Mouse (Mus musculus): ENCODE results near the gene Hnf1b.
A peak's percentile ranks its signal among the peaks of the same experiment; 100 is the strongest.

Hnf1b gene

DNA sequence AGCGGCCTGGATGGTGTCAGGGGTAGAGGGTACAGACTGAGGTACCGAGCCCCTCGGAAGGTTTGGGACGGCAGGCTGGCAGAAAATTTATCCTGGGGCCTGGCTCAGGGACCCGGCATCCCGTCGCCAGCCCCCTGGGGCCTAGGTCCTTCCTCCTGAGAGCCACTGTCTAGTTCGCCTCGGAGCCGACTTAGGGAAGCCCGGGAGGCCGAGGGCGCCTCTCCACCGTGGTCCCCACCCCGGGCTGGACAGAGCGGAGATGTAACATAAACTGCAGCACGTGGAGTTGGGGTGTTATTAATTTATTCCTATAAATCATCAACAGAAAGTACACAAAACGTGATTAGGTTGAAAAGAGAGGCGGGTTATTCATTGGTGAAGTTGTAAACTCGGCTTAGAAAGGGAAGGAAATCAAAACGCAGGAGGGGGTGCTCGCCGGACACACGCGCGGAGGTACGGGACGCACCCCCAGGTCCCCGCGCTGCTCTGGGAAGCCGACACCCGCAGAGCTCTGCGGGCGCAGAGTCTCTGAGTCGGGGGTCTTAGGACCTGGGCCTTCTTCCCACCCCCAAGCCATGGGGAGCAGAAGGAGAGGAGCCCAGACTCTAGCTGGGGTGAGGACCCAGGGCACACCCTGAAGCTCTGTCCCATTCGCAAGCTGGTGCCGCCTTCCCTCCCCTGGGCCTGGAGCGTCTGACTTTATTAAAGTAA is 2.8 kb downstream of the Hnf1b start:
- DNase-seq (ENCODE audit: inconsistent age in 2 of 2, low spot score in 1 of 2) = peak in 1 of 2 experiments; percentile 48

DNA sequence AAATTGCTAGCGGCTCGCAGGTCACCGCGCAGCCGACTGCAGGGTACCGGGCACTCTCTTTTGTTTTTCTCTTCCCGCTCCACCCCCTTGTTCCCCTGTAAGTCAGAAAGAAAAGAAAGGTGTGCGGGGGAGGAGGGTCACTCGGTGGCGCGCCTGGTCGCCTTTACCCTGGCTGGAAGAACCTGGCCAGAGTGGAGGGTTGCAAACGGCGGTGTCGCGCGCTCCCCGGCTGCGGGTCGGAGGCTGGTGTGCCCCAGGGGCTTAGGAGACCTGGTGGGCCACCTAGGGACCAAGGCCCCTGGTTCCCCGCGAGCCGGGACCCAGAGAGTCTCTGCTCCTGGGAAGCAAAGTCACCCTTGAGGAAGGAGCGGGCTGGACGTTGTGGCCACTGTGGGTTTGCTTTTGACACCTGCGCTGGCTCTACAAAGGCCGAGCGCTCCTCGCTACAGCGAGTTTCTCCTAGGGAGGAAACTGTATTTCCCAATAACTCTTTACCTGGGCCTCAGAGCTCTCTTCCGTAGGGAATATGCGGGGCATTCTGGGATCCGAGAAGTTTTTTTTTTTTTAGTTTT is 3.4 kb downstream of the Hnf1b start:
- peak in 1 of 2 experiments; percentile 47 for DNase-seq (ENCODE audit: inconsistent age in 2 of 2, low spot score in 1 of 2)

DNA sequence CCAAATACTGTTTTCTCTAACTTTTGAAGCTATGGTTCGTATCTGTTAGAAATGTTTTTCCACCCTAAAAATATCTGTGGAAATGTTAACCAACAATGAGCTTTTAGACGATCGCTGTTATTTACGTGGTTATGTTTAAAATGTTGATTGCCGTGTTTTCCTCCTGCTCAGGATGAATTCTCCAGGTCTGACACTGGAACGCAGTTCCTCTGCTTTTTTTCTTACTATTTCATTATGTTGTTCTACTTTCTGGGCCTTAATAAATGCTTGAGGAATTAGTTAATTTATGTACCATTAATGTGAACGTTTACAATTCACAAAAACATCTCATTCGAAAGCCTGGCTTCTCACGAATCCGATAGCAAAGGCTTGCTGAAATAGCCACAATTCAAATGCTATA is 4.2 kb downstream of the Hnf1b start:
- DNase-seq (ENCODE audit: inconsistent age in 2 of 2, low spot score in 1 of 2) = peak in 1 of 2 experiments; percentile 35

DNA sequence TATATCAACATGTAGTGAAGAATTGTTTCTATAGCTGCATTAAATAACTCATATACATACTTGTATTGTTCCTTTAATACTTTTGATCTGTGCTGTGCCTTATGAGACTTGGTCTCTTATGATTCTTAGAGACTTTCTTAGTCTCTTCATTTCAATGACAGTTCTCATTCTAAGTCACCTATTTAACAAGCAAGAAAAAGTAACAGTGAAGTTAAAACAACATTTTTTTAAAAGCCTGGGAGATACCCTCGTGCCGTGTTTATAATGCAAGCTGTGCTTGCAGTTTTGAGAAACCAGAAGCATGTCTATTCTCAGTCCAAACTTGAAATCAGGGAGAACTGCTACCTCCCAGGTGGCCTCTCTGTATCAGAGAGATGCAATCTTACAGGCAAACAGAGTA is 4.8 kb downstream of the Hnf1b start:
- no peak for DNase-seq (ENCODE audit: inconsistent age in 2 of 2, low spot score in 1 of 2)

- DNase-seq (ENCODE audit: inconsistent age in 2 of 2, low spot score in 1 of 2) = no peak
These were observed 7.4 kb downstream of the Hnf1b start for GRCm38 (mm10) chr11:83857256-83857655.

DNA sequence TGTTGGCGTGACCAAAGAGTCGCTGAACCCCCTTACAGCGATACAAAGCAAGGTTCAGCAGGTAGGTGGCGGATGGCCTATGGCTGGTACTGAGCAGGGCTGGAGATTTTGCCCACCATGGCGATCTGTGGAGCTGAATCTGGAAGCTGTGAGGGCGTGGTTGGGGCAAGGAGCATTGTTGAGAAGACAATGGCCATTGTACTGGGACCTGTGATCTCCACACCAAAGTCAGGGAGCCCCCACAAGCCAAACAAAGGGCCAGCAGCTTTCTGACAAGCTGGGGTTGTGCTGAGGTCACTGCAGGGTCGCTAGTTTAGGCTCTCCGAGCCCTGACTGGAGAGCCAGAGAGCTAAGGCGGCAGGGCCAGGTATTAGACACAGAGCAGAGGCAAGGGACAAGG is 15.4 kb downstream of the Hnf1b start:
- DNase-seq (ENCODE audit: inconsistent age in 2 of 2, low spot score in 1 of 2) = no peak

DNA sequence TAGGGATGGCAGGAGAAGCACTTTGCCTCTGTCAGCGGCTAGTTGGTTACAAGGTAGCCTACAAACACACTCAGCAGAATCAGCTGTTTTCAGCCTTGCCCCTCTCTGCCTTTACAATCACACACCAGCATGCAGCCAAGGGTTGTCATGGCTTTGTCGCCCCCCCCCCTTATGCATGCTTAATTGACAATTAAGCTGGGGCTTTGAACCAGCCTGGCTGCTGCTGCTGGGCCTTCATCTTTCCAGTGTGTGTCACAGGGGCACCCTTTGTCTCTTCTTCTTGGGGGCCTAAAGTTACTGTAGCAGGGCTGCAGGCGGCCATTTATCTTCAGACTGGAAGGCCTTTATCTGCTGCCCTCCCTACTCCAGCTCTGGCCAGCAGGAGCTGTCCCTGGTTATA is 17.7 kb downstream of the Hnf1b start:
- no peak for DNase-seq (ENCODE audit: inconsistent age in 2 of 2, low spot score in 1 of 2)

GRCm38 (mm10) chr11:83869147-83869546 is 19.3 kb downstream of the Hnf1b start:
- no peak for DNase-seq (ENCODE audit: inconsistent age in 2 of 2, low spot score in 1 of 2)

GRCm38 (mm10) chr11:83869686-83870085 is 19.8 kb downstream of the Hnf1b start:
- no peak for DNase-seq (ENCODE audit: inconsistent age in 2 of 2, low spot score in 1 of 2)

DNA sequence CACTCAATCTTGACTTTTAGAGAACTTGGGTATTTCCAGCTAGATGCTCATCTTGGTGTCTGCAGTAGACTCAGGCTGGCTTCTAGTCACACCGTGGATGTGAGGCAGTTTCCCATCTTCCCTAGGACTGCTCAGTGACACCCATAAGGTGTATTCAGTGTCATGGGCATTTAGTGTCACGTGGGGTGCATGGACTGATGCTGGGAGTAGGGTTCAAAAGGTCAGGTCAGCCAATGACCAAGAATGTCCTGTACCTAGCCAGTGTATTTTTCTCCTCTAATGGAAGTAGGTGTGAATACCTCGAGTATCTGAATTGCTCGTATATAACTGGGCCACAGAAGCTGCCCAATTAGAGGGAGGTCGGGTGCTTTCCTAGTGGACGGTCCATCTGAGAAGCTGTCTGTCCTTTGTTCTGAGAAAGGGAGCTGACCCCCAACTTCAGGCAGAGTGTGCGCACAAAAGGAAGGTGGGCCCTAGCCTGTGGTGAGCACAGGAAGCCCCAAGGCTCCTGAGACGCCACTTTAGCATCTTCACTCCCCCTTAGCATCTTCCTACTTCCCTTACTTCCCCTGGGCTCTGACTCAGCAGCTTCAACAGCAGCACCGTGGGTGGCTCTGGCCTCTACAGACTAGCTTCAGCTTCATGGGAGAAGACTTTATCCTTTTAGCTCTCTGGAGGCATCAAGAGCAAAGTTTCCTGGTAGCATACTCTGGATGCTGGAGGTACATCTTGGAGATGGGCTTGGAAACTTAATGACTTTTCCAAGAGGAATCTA is 22.1 kb downstream of the Hnf1b start:
- no peak for DNase-seq (ENCODE audit: inconsistent age in 2 of 2, low spot score in 1 of 2)

DNA sequence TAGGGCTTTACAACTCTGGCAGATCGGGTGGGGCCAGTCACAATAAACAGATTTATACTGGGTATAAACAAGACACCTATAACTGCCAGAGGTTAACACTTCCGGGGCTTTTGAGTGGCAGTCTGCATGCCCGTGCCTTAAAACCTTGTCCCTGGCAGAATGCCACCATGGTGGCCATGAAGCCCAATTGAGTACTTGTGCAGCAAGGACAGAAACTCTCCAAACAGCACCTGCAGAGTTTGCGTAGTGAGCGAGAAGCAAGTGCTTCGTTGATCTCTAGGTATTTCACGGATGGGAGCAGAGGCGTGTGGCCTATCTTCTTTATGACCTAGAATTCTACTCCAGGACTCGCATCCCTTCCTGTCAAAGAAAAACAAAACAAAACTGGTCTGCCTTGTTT is 23.6 kb downstream of the Hnf1b start:
- DNase-seq (ENCODE audit: inconsistent age in 2 of 2, low spot score in 1 of 2) = peak; percentile 27 to 60

DNA sequence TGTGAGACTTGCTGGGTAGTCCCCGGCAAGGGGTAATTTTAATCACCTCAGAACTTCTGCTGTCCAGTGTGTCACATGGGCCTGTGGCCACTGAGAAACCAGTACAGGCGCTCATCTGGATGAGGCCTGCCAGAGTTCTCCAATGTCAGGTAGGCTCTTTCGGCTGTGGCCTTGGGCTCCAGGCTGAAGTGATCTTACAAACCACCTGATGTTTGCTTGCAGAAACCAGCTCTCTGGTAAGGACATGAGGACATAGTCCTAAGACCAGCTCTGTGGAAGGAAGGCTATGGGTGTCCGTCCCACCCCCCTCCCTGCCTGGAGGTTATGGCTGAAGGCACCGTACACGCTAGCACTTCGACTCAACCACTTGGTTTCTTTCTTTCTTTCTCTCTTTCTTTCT is 26.8 kb downstream of the Hnf1b start:
- DNase-seq (ENCODE audit: inconsistent age in 2 of 2, low spot score in 1 of 2) = no peak

GRCm38 (mm10) chr11:83877765-83878164 is 27.9 kb downstream of the Hnf1b start:
- peak; percentile 54 to 73 for DNase-seq (ENCODE audit: inconsistent age in 2 of 2, low spot score in 1 of 2)

DNA sequence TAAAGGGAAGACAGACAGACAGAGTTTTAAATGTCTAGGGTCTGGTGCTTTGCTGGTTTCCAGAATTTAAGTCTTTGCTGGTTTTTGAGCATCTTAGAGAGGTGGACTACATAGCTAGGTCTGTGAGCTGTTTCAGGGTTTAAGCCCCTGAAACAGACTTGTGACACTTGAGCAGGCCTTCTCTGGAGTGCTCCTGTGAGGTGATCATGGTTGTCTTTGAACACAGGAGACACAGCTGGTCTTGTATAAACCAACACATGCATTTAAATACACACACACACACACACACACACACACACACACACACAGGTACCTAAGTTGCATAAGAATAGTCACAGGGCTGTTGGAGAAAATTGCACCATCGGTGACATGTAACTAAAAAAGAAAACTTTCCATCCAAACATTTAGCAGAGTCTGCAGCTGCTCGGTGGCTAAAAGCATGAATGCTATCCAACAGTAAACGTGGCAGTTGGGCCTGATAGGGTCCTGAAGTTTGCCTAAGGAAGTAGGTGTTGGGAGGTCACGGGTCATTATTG is 28.6 kb downstream of the Hnf1b start:
- no peak for DNase-seq (ENCODE audit: inconsistent age in 2 of 2, low spot score in 1 of 2)

DNA sequence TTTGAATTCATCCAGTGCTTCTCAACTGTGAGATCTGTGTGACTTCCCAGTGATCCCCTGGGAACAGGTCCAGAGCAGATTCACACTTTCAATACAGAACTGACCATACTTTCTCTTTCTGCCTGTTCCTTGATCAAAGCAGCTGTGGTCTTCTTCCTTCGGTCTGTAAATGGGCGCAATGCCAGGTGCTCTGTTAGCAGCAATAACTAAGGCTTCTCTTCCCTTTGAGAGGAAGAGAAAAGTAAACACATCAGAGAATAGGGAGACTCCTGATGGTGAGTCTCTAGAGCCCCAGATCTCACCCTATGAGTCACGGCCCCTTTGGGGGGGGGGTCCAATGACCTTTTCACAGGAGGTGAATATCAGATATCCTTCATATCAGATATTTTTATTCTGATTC is 29.3 kb downstream of the Hnf1b start:
- peak in 1 of 2 experiments; percentile 15 for DNase-seq (ENCODE audit: inconsistent age in 2 of 2, low spot score in 1 of 2)

DNA sequence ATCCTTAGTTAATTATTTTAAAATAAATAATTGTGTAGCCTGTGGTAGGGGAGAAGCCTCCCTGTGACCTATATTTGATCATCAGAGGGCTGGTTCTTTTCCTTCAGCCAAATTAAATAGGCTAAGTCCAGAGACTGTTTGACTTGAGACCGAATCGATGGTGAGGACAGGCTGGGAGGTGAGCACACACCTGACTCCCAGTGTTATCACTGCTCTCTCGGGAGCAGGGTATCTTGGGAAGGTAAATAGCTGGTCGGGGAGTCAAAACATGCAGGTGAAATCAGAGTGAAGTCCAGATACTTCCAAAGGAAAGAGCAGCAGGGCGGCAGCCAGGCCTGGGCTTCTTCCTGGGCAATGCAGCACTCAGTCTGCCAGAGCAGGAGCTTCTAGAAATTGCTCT is 31.6 kb downstream of the Hnf1b start:
- no peak for DNase-seq (ENCODE audit: inconsistent age in 2 of 2, low spot score in 1 of 2)

- DNase-seq (ENCODE audit: inconsistent age in 2 of 2, low spot score in 1 of 2) = peak; percentile 15 to 39
These were observed 32.7 kb downstream of the Hnf1b start for GRCm38 (mm10) chr11:83882552-83882951.

DNA sequence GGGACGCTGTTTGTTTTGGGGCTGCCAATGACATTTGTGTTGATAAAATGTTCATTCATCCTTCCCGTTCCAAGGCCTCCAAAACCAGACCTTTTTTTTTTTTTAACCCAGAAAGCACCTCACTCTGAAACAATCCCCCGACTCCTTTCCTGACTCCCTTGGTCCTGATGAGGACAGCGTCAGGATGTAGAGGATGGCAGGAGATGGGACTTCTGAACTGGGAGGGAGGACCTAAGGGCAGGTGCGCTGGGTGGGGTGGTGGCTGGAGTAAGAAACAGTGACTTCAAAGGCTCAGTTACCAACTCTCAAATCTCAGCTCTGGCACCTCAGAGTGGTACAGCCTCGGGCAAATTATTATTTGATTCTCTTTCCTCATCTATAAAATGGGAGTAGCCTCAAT is 33.2 kb downstream of the Hnf1b start:
- no peak for DNase-seq (ENCODE audit: inconsistent age in 2 of 2, low spot score in 1 of 2)

DNA sequence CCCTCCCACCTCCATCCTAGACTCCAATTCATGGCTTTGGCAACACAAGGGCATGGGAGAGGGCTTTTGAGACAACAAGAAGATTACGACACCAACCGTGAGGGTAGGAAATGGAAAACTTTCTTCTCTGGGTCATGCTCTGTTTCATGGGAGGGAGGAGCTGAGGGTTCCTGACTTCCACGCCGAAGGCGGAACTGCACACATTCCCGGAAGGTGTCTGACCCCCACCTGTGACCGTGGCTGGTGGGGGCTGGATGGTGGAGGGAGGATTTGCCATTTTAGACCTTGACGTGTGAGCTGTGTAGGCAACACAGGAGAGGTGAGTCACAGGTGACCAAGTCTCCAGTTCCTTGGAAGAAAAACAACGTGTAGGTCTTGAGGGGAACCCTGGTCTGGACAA is 33.9 kb downstream of the Hnf1b start:
- no peak for DNase-seq (ENCODE audit: inconsistent age in 2 of 2, low spot score in 1 of 2)

GRCm38 (mm10) chr11:83885175-83885574 is 35.3 kb downstream of the Hnf1b start:
- DNase-seq (ENCODE audit: inconsistent age in 2 of 2, low spot score in 1 of 2) = no peak

GRCm38 (mm10) chr11:83886746-83887145 is 36.9 kb downstream of the Hnf1b start:
- DNase-seq (ENCODE audit: inconsistent age in 2 of 2, low spot score in 1 of 2) = no peak

GRCm38 (mm10) chr11:83891366-83891765 is 41.5 kb downstream of the Hnf1b start:
- DNase-seq (ENCODE audit: inconsistent age in 2 of 2, low spot score in 1 of 2) = peak; percentile 53 to 79

Measured in adrenal gland, adult (tissue).